Mouse (Mus musculus) lung, postnatal 0 days (tissue): ENCODE measurements around the gene Aak1. TPM values are rescaled to one million over a fixed set of nuclear protein-coding genes. Genes with fewer than 3 reads are reported as not detected.
A peak's percentile ranks its signal among the peaks of the same experiment; 100 is the strongest.

Source experiments
- ATAC-seq: fragments of 200-750 bp; cut with Nextera tagmentation; 2 replicates; pipeline ENCODE4 v1.8.0; 2017; ENCODE audit warnings: moderate library complexity
- DNase-seq: peaks from one replicate; pipeline ENCODE4 v3.0.0-alpha.2; 2016; ENCODE audit warnings: low spot score
- H3K27ac ChIP-seq: fragments of 300-500 bp; sonication (generic); 2 replicates; pipeline ENCODE4 v1.5.1; 2014; ENCODE audit warnings: antibody characterized with exemption, mild to moderate bottlenecking, low read length, mixed read lengths
- H3K27me3 ChIP-seq: fragments of 300-500 bp; sonication (generic); replicated peaks from 2 replicates; pipeline ENCODE4 v1.6.1; 2014; ENCODE audit warnings: low read length, mixed read lengths; ENCODE audit not compliant: insufficient read depth
- H3K36me3 ChIP-seq: fragments of 300-500 bp; sonication (generic); 2 replicates; pipeline ENCODE4 v1.6.1; 2014; ENCODE audit warnings: low read length, mixed read lengths; ENCODE audit not compliant: insufficient read depth
- H3K4me1 ChIP-seq: fragments of 300-500 bp; sonication (generic); 2 replicates; pipeline ENCODE4 v1.6.1; 2014; ENCODE audit warnings: antibody characterized with exemption, low read depth, low read length, mixed read lengths; ENCODE audit not compliant: insufficient read depth
- H3K4me2 ChIP-seq: fragments of 300-500 bp; sonication (generic); replicated peaks from 2 replicates; pipeline ENCODE4 v1.6.1; 2014; ENCODE audit warnings: low read depth, mild to moderate bottlenecking, low read length, moderate library complexity, mixed read lengths
- H3K4me3 ChIP-seq: fragments of 300-500 bp; sonication (generic); 2 replicates; pipeline ENCODE4 v1.5.1; 2014; ENCODE audit warnings: low read depth, low read length
- H3K9ac ChIP-seq: fragments of 300-500 bp; sonication (generic); replicated peaks from 2 replicates; pipeline ENCODE4 v1.6.1; 2014; ENCODE audit warnings: low read depth, mild to moderate bottlenecking
- H3K9me3 ChIP-seq: fragments of 300-500 bp; sonication (generic); 2 replicates; pipeline ENCODE4 v1.6.1; 2016; ENCODE audit warnings: low read length, mixed read lengths
- CTCF ChIP-seq: IDR thresholded peaks from 2 replicates; pipeline ENCODE4 v1.5.1; 2016; ENCODE audit warnings: antibody characterized with exemption, mild to moderate bottlenecking
- EP300 ChIP-seq: IDR thresholded peaks from 2 replicates; pipeline ENCODE4 v1.6.1; 2016; ENCODE audit warnings: antibody characterized with exemption, mild to moderate bottlenecking, control low read depth
- WGBS: fragments of 180-500 bp; shearing (Covaris S2); extraction: QIAGEN DNeasy Blood & Tissue Kit; methylation state at CpG from one replicate; pipeline ENCODE4 v1.1.7; 2014; 5-methylcytosine and 5-hydroxymethylcytosine counted together
- polyA plus RNA-seq: library from polyadenylated mRNA; unstranded; fragments of >200 nt; fragmentation: Nextera tagmentation; extraction: Ambion mirVana; gene quantifications from 2 replicates; pipeline ENCODE4 v1.2.1, GENCODE M21; 2015

Gene Aak1
- polyA plus RNA-seq, 1 experiment from 2014 or later = 6.3 TPM

- H3K9me3 ChIP-seq = no peaks in the 10 kb centered on the region
- TF ChIP-seq EP300 = no peak
- no peak for TF ChIP-seq CTCF
- H3K9ac ChIP-seq = no peak overlapping the region
- WGBS = 81% methylated on average over 4 of the region's 4 CpGs
- no peak overlapping the region for H3K4me3 ChIP-seq
- no peaks in the 10 kb centered on the region for H3K27me3 ChIP-seq
- DNase-seq = no peak
- H3K27ac ChIP-seq = no peak overlapping the region
- H3K4me2 ChIP-seq = no peak overlapping the region
- ATAC-seq = no peak
- H3K4me1 ChIP-seq = peaks cover 18% of the 10 kb centered on the region
- no peaks in the 10 kb centered on the region for H3K36me3 ChIP-seq
Observed at GRCm38 (mm10) chr6:86854941-86855340, 5.6 kb downstream of the Aak1 start.

GRCm38 (mm10) chr6:86858606-86859005 is 9.3 kb downstream of the Aak1 start:
- Histone ChIP-seq H3K27ac (no peak overlapping the region), H3K4me2 (no peak overlapping the region), H3K36me3 (no peaks in the 10 kb centered on the region), H3K9me3 (no peaks in the 10 kb centered on the region), H3K4me3 (no peak overlapping the region), H3K27me3 (no peaks in the 10 kb centered on the region), H3K4me1 (peaks cover 4% of the 10 kb centered on the region; the same call in 1 of the 2 replicates), H3K9ac (no peak overlapping the region)
- TF ChIP-seq EP300 = no peak
- no peak for TF ChIP-seq CTCF
- 84% methylated on average over 3 of the region's 3 CpGs for WGBS
- DNase-seq = no peak
- ATAC-seq = no peak

GRCm38 (mm10) chr6:86860732-86861463 is 11.6 kb downstream of the Aak1 start:
- WGBS = 81% methylated on average over 9 of the region's 9 CpGs
- H3K4me3 ChIP-seq = no peak overlapping the region
- no peaks in the 10 kb centered on the region for H3K27me3 ChIP-seq
- no peaks in the 10 kb centered on the region for H3K9me3 ChIP-seq
- no peak overlapping the region for H3K27ac ChIP-seq
- H3K4me2 ChIP-seq = no peak overlapping the region
- no peaks in the 10 kb centered on the region for H3K4me1 ChIP-seq
- no peaks in the 10 kb centered on the region for H3K36me3 ChIP-seq
- ATAC-seq (no peak), DNase-seq (no peak)
- no peak overlapping the region for H3K9ac ChIP-seq
- no peak for TF ChIP-seq CTCF
- no peak for TF ChIP-seq EP300

DNA sequence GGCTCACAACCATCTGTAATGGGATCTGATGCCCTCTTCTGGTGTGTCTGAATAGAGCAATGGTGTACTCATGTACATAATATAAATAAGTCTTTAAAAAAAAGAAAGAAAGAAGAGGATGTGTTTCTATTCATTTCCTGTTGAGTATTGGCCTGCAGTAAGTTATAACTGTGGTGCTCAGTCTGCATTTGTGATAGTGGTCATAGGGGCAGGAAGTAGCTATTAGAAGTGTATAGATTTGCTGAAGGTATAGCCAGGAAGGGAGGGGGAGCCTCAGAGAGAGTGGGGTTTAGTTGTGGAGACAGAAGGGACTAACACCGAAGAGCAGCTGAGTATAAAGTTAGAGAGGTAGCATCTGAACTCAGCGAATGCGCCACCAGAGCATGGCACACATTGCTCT is 15.0 kb downstream of the Aak1 start:
- ATAC-seq (no peak), DNase-seq (no peak)
- H3K9me3 ChIP-seq = no peaks in the 10 kb centered on the region
- H3K27me3 ChIP-seq = no peaks in the 10 kb centered on the region
- no peaks in the 10 kb centered on the region for H3K4me1 ChIP-seq
- H3K27ac ChIP-seq = no peak overlapping the region
- 87% methylated on average over 3 of the region's 3 CpGs for WGBS
- no peak overlapping the region for H3K4me2 ChIP-seq
- H3K4me3 ChIP-seq = no peak overlapping the region
- H3K36me3 ChIP-seq = no peaks in the 10 kb centered on the region
- TF ChIP-seq EP300 (no peak), CTCF (no peak)
- no peak overlapping the region for H3K9ac ChIP-seq

GRCm38 (mm10) chr6:86870335-86870734 is 21.0 kb downstream of the Aak1 start:
- 76% methylated on average over 9 of the region's 9 CpGs for WGBS
- no peaks in the 10 kb centered on the region for H3K27me3 ChIP-seq
- no peak overlapping the region for H3K4me3 ChIP-seq
- peaks cover 4% of the 10 kb centered on the region; the same call in 1 of the 2 replicates for H3K4me1 ChIP-seq
- no peaks in the 10 kb centered on the region for H3K9me3 ChIP-seq
- no peak overlapping the region for H3K4me2 ChIP-seq
- no peak for ATAC-seq
- H3K27ac ChIP-seq = no peak overlapping the region
- H3K9ac ChIP-seq = no peak overlapping the region
- TF ChIP-seq EP300 (no peak), CTCF (no peak)
- no peaks in the 10 kb centered on the region for H3K36me3 ChIP-seq
- no peak for DNase-seq

DNA sequence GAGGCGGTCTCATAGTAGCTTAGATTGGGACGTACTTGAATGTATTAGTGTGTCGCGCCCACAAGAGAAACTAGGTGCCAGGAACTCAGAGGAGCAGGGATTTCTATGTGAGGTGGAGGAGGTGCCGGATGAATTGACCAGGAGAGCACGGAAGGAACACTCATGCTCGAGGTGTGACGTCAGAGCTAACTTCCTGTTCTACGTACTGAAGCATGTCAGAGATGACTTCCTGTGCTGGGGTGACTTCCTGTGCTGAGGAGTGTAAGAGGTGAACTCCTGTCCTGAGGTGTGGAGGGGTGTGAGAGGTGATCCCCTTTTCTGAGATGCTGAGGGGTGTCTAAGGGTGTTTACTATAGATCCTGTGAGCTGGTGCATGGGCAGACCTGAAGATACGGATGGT is 22.5 kb downstream of the Aak1 start:
- Histone ChIP-seq H3K9ac (no peak overlapping the region), H3K4me1 (peaks cover 6% of the 10 kb centered on the region; the same call in 1 of the 2 replicates), H3K36me3 (no peaks in the 10 kb centered on the region), H3K9me3 (no peaks in the 10 kb centered on the region), H3K27ac (no peak overlapping the region), H3K4me2 (no peak overlapping the region), H3K27me3 (no peaks in the 10 kb centered on the region), H3K4me3 (no peak overlapping the region)
- TF ChIP-seq EP300 = no peak
- TF ChIP-seq CTCF = no peak
- peak; percentile 29 for DNase-seq
- ATAC-seq = no peak
- WGBS = 75% methylated on average over 10 of the region's 10 CpGs
